Mouse (Mus musculus) lung, postnatal 36 days (tissue): Measurements from ENCODE around the gene Fam120b.
A peak's percentile ranks its signal among the peaks of the same experiment; 100 is the strongest.
"Not testable (repeated sequence)": the region's sequence is repeated elsewhere in the genome, so short reads cannot be mapped to it uniquely, and the experiment has no call there.

Experiments used
- DNase-seq: peaks from one replicate; pipeline ENCODE4 v3.0.0; 2022; ENCODE audit warnings: mixed read lengths

The Fam120b gene

DNA sequence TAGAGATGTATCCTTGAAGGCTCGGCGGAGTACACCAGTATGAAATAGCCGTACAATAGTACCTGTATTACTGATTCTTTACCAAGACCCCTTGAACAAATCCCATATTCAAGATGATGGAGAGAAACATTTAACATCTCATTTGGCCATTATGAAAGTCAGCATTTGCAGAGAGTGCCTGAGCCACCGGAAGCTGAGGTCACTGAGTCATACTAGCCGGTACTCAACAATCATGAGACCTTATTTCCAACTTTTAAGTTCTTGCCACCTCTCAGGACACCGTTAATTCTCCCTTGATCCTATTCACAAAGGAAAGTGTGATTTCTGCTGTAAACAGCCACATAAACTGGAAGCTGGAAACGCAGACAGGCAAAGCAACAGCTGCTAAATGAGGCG lies 44.1 kb downstream of the Fam120b start:
- no peak for DNase-seq

GRCm38 (mm10) chr17:15440463-15441121 lies 44.6 kb downstream of the Fam120b start:
- no peak for DNase-seq

- DNase-seq, result no peak
Observed at GRCm38 (mm10) chr17:15445421-15445820, 49.4 kb downstream of the Fam120b start.

DNA sequence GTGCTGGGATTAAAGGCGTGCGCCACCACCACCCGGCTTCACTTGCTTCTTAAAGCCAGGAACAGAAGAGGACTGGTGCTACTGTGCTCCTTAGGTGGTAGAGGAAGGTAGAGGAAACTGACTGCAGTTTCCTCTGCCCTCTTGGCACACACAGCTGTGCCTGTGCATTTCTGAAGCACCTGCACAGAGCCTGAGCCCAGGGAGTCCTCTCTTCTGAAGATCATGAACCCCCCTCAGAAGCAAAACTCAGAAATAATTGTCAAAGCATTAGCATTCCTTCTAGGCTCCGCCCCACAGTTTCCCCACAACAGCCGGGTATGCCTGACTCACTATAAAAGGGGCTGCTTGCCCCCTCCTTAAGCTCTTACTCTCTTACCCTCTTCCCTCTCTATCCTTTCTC lies 51.8 kb downstream of the Fam120b start:
- DNase-seq, result no peak

GRCm38 (mm10) chr17:15449144-15449543 lies 53.1 kb downstream of the Fam120b start:
- DNase-seq, result not testable (repeated sequence)

- DNase-seq, result no peak
Observed at GRCm38 (mm10) chr17:15449606-15450005, 53.6 kb downstream of the Fam120b start.

- DNase-seq, result no peak
Observed at GRCm38 (mm10) chr17:15455203-15455602, 59.2 kb downstream of the Fam120b start.

GRCm38 (mm10) chr17:15456595-15456994 lies 60.6 kb downstream of the Fam120b start:
- DNase-seq, result no peak

GRCm38 (mm10) chr17:15459761-15460160 lies 63.8 kb downstream of the Fam120b start:
- DNase-seq, result no peak

DNA sequence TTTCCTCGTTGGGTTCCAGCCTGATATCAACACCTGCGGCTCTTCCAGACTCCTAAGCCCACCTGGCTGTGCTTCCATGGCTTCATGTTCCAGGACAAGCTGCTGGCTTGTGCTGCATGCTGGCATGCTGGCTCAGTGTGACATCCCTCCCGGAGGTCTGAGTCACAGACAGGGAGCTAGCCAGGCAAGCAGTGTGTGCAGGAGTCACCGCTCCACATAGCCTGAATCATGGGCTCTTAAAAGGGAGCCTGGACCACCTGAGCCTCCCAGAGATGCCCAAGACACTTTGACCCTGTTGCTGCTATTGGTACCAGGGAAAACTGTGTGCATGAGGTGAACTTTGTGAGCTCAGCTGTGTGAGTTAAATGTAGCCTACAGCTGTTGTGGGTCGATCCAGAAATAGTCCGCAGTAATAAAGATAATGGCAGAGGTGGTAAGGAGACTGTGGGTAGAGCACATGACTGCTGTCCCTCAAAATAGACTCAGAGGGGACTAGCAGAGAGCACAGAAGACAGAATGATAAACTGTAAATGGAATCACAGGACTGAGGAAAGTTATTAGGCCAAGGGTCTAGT lies 66.0 kb downstream of the Fam120b start:
- no peak for DNase-seq

GRCm38 (mm10) chr17:15467669-15468068 lies 71.7 kb downstream of the Fam120b start:
- peak; percentile 78 for DNase-seq

GRCm38 (mm10) chr17:15472671-15473070 lies 76.7 kb downstream of the Fam120b start:
- DNase-seq, result no peak
